Mouse (Mus musculus) heart, postnatal 0 days (tissue): Measurements from ENCODE around the gene Raver1.

ENCODE experiments used
- CTCF ChIP-seq: IDR thresholded peaks from 2 replicates; pipeline ENCODE4 v1.5.1; 2016; ENCODE audit warnings: antibody characterized with exemption, control low read depth, low read depth
- EP300 ChIP-seq: IDR thresholded peaks from 2 replicates; pipeline ENCODE4 v1.6.1; 2016; ENCODE audit warnings: antibody characterized with exemption, low read depth

DNA sequence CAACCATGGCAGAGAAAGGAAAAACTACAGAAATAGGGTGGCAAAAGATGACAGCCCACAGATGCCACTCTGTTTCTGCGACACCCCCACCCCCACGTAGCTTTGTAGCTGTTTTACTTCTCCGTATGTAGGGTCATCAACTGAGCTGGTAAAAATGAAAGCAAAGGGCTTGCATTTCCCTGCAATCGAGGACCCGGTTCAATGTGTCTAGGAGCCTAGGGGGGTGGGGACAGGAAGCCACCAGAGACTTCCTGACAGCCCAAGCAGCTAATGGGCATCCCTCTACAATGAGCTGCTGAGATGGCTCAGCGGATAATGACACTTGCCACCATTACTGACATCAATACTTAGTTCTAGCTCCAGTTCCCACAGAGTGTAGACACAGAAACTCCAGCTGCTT is 44.6 kb upstream of the Raver1 start:
- no peak for TF ChIP-seq CTCF
- TF ChIP-seq EP300 = no peak
